Mouse (Mus musculus) CD8-positive naive resting alpha-beta T cell, adult 2 months (primary cell): ENCODE data around the gene Slc7a10.
"Not testable (repeated sequence)": the region's sequence is repeated elsewhere in the genome, so short reads cannot be mapped to it uniquely, and the experiment has no call there.

ENCODE experiments used
- DNase-seq, 2 experiments: peaks; one replicate each; pipeline ENCODE4 v3.0.0; 2022; ENCODE audit warnings: low read depth in 2 of 2, low spot score in 2 of 2

Slc7a10 gene

DNA sequence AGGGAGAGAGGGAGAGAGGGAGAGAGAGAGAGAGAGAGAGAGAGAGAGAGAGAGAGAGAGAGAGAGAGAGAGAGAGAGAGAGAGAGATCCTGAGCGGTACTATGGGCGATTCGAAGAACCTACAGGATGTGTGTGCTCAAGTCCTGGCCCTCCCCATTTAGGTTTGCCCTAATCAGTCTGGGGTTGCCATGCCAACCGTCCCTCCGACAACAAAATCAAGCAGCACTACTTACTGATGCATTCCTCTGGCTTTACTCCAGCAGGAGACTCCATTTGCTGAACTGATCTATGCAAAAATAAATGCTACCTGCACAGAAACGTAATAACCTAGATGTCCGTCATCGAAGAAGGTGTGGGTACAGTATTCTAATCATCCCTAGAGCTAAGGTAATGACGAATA is 49.1 kb downstream of the Slc7a10 start:
- DNase-seq: peak; percentile 40 to 44

DNA sequence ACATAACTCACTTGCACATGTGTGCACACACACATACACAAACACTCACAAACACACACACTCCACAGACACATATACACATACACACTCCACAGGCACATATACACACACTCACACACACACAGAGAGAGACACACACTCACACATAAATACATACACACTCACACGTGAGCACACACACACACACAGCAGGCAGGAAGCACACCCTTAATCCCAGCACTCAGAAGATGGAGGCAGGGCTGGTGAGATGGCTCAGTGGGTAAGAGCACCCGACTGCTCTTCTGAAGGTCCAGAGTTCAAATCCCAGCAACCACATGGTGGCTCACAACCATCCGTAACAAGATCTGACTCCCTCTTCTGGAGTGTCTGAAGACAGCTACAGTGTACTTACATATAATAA is 51.8 kb downstream of the Slc7a10 start:
- not testable (repeated sequence) for DNase-seq
